Mouse (Mus musculus) megakaryocyte, embryonic 14.5 days (primary cell): ENCODE measurements around the gene Cela3a. TPM values are rescaled to one million over a fixed set of nuclear protein-coding genes. Genes with fewer than 3 reads are reported as not detected.
"Not testable (repeated sequence)": the region's sequence is repeated elsewhere in the genome, so short reads cannot be mapped to it uniquely, and the experiment has no call there.

Experiments
- H3K27me3 ChIP-seq: replicated peaks from 2 replicates; pipeline ENCODE3; 2012; ENCODE audit warnings: inconsistent platforms
- H3K36me3 ChIP-seq: replicated peaks from 2 replicates; pipeline ENCODE3; 2012; ENCODE audit warnings: low read length, inconsistent platforms, mixed read lengths
- H3K4me1 ChIP-seq: 2 replicates; pipeline ENCODE4 v1.6.1; 2012; ENCODE audit warnings: inconsistent platforms
- H3K4me3 ChIP-seq: replicated peaks from 2 replicates; pipeline ENCODE3; 2012; ENCODE audit warnings: moderate library complexity, mild to moderate bottlenecking, inconsistent platforms
- H3K9me3 ChIP-seq: 2 replicates; pipeline ENCODE4 v1.6.1; 2012; ENCODE audit warnings: inconsistent platforms
- FLI1 ChIP-seq: IDR thresholded peaks from 2 replicates; pipeline ENCODE4 v1.6.1; 2012; ENCODE audit warnings: low read length, inconsistent platforms, mixed read lengths
- GATA1 ChIP-seq: IDR thresholded peaks from 3 replicates; pipeline ENCODE4 v1.6.1; 2012; ENCODE audit warnings: mixed read lengths, low read length, inconsistent platforms, borderline replicate concordance
- polyA plus RNA-seq: library from polyadenylated mRNA; stranded (reverse); fragments of >175 nt; gene quantifications from 2 replicates; pipeline ENCODE4 v1.2.3, GENCODE M21; 2012; ENCODE audit warnings: low replicate concordance; ENCODE audit not compliant: insufficient read depth

Gene Cela3a
- polyA plus RNA-seq, 1 experiment: not detected

GRCm38 (mm10) chr4:137414936-137415335 is 5.3 kb upstream of the Cela3a start:
- TF ChIP-seq FLI1 (no peak), GATA1 (no peak)
- H3K9me3 ChIP-seq: peaks cover 6% of the 10 kb centered on the region
- no peaks in the 10 kb centered on the region for H3K36me3 ChIP-seq
- H3K4me3 ChIP-seq: no peak overlapping the region
- peaks cover 12% of the 10 kb centered on the region for H3K27me3 ChIP-seq
- peaks cover 4% of the 10 kb centered on the region; the same call in 1 of the 2 replicates for H3K4me1 ChIP-seq

DNA sequence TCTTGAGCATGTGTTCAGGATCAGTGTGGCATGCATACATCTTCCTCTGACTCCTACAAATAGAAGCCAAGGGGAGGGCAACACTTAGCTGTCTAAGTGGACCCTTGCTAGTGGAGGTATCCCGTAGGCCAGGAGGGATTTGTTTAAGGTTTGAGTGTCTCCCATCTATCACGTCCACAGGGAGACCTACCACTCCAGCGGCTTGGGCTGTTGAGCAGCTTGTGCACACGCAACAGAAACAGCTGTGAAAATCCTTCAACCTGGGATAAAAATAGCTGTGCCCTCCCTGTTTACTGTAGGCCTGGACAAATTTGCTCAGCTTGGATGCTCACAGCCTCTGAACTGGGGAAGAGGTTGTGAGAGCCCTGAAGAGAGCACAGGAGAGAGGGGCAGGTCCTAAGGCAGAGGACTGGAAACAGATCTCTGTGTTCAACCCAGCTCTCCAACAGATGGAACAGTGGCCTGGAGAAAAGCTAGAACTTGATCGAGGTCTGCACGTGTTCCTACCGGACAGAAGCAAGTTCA is 2.7 kb upstream of the Cela3a start:
- not testable (repeated sequence) for H3K4me3 ChIP-seq, H3K9me3 ChIP-seq, H3K36me3 ChIP-seq, H3K4me1 ChIP-seq
- H3K27me3 ChIP-seq: peaks cover 19% of the 10 kb centered on the region

- Histone ChIP-seq H3K9me3 (no peaks in the 10 kb centered on the region), H3K4me3 (no peak overlapping the region), H3K27me3 (peaks cover 37% of the 10 kb centered on the region), H3K4me1 (no peaks in the 10 kb centered on the region), H3K36me3 (no peaks in the 10 kb centered on the region)
- TF ChIP-seq FLI1 (no peak), GATA1 (no peak)
These were observed 4.0 kb downstream of the Cela3a start for GRCm38 (mm10) chr4:137405571-137405970.

GRCm38 (mm10) chr4:137396641-137397525 is 12.7 kb downstream of the Cela3a start:
- TF ChIP-seq FLI1 (no peak), GATA1 (no peak)
- Histone ChIP-seq H3K4me3 (no peak overlapping the region), H3K4me1 (peaks cover 16% of the 10 kb centered on the region), H3K27me3 (peaks cover 15% of the 10 kb centered on the region), H3K9me3 (peaks cover 5% of the 10 kb centered on the region), H3K36me3 (no peaks in the 10 kb centered on the region)

GRCm38 (mm10) chr4:137393378-137394135 is 16.0 kb downstream of the Cela3a start:
- H3K27me3 ChIP-seq: peaks cover 6% of the 10 kb centered on the region
- no peak overlapping the region for H3K4me3 ChIP-seq
- peaks cover 29% of the 10 kb centered on the region for H3K4me1 ChIP-seq
- peaks cover 5% of the 10 kb centered on the region for H3K9me3 ChIP-seq
- TF ChIP-seq GATA1: no peak
- no peak for TF ChIP-seq FLI1
- H3K36me3 ChIP-seq: peaks cover 9% of the 10 kb centered on the region

- Histone ChIP-seq H3K4me3 (no peak overlapping the region), H3K27me3 (peaks cover 6% of the 10 kb centered on the region), H3K36me3 (peaks cover 9% of the 10 kb centered on the region), H3K9me3 (peaks cover 5% of the 10 kb centered on the region), H3K4me1 (peaks cover 31% of the 10 kb centered on the region)
- no peak for TF ChIP-seq GATA1
These were observed 16.7 kb downstream of the Cela3a start for GRCm38 (mm10) chr4:137392874-137393273.

DNA sequence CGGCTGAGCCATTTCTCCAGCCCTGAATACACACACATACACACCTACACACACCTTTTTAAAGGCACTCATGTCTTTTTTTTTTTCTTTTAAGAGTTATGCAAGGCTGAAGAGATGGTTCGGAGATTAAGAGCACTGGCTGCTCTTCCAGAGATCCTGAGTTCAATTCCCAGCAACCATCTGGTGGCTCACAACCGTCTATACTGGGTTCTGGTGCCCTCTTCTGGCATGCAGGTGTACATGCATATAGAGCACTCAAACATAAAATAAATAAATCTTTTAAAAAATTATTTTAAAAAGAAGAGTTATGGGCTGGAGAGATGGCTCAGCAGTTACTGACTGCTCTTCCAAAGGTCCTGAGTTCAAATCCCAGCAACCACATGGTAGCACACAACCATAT is 18.3 kb downstream of the Cela3a start:
- Histone ChIP-seq H3K4me1 (peaks cover 31% of the 10 kb centered on the region), H3K4me3 (no peak overlapping the region), H3K27me3 (peaks cover 6% of the 10 kb centered on the region), H3K36me3 (peaks cover 9% of the 10 kb centered on the region), H3K9me3 (peaks cover 5% of the 10 kb centered on the region)
- TF ChIP-seq GATA1 (no peak), FLI1 (no peak)

GRCm38 (mm10) chr4:137390196-137390595 is 19.4 kb downstream of the Cela3a start:
- Histone ChIP-seq H3K36me3 (peaks cover 9% of the 10 kb centered on the region), H3K9me3 (no peaks in the 10 kb centered on the region; the same call in 1 of the 2 replicates), H3K4me3 (no peak overlapping the region), H3K27me3 (peaks cover 6% of the 10 kb centered on the region), H3K4me1 (peaks cover 31% of the 10 kb centered on the region)
- TF ChIP-seq GATA1 (no peak), FLI1 (no peak)

DNA sequence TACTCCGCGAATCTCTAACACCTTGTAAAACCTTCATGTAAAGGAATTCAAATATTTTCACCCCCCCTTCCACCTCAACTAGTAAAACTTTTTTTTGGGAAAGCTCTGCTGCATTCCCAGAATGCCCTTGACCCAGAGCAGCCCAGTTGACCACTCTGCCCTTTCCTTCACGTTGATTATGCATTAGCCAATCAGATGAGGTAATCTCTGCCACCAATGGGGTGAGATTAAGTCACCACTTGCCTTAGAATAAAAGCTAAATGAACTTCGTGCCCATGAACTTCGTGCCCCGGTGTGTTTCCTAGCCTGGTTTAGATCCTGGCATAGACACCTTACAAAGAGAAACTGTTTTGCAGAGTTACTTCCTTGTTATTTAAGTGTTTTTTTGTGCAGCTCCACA is 20.6 kb downstream of the Cela3a start:
- no peak for TF ChIP-seq GATA1
- Histone ChIP-seq H3K4me1 (peaks cover 27% of the 10 kb centered on the region), H3K4me3 (peak overlapping the region; percentile 100)

More for the DNA sequence above, 20.6 kb downstream of the Cela3a start:
- peaks cover 9% of the 10 kb centered on the region for H3K36me3 ChIP-seq
- H3K9me3 ChIP-seq: no peaks in the 10 kb centered on the region; the same call in 1 of the 2 replicates
- peaks cover 6% of the 10 kb centered on the region for H3K27me3 ChIP-seq
